Mouse (Mus musculus) lung, postnatal 14 days (tissue): ENCODE data around the gene Ifi27l2b.

Experiments
- DNase-seq: peaks from one replicate; pipeline ENCODE4 v3.0.0; 2021

Ifi27l2b gene

GRCm38 (mm10) chr12:103434861-103435260 lies 22.2 kb downstream of the Ifi27l2b start:
- no peak for DNase-seq

GRCm38 (mm10) chr12:103433986-103434731 lies 22.9 kb downstream of the Ifi27l2b start, which contains the start of gene Ifi27:
TSS of gene Ifi27 (plus strand) at chr12:103434211.
- DNase-seq, result peak; percentile 75

GRCm38 (mm10) chr12:103433430-103433829 lies 23.6 kb downstream of the Ifi27l2b start:
- DNase-seq, result no peak

GRCm38 (mm10) chr12:103426710-103427109 lies 30.3 kb downstream of the Ifi27l2b start:
- DNase-seq, result no peak

- peak; percentile 97 for DNase-seq
Measured at GRCm38 (mm10) chr12:103425729-103426470, 31.1 kb downstream of the Ifi27l2b start, which contains the start of gene Ddx24. TSS of gene Ddx24 (minus strand) at chr12:103425830.

GRCm38 (mm10) chr12:103425016-103425728 lies 31.9 kb downstream of the Ifi27l2b start:
- DNase-seq, result no peak

GRCm38 (mm10) chr12:103408144-103408543 lies 48.9 kb downstream of the Ifi27l2b start:
- no peak for DNase-seq

GRCm38 (mm10) chr12:103407720-103408119 lies 49.3 kb downstream of the Ifi27l2b start, which contains the start of gene 9330161L09Rik:
TSS of gene 9330161L09Rik (minus strand) at chr12:103407820.
- no peak for DNase-seq

GRCm38 (mm10) chr12:103404131-103404530 lies 52.9 kb downstream of the Ifi27l2b start:
- no peak for DNase-seq
